Mouse (Mus musculus): ENCODE measurements around the gene Glt8d2. TPM values are rescaled to one million over a fixed set of nuclear protein-coding genes. Genes with fewer than 3 reads are reported as not detected.
A peak's percentile ranks its signal among the peaks of the same experiment; 100 is the strongest.

Glt8d2 gene
- polyA plus RNA-seq, 1 experiment: not detected

- no peak overlapping the region for H3K9ac ChIP-seq (ENCODE audit: low read depth, poor library complexity, severe bottlenecking)
- no peaks in the 10 kb centered on the region for H3K27me3 ChIP-seq (ENCODE audit: control insufficient read depth, insufficient read depth, low read length, poor library complexity, severe bottlenecking)
- H3K9me3 ChIP-seq (replicated peaks; ENCODE audit: control insufficient read depth, insufficient read depth, low read length, poor library complexity, severe bottlenecking): no peaks in the 10 kb centered on the region
- H3K27ac ChIP-seq (ENCODE audit: insufficient read depth, low read length): no peak overlapping the region
- H3K4me3 ChIP-seq (ENCODE audit: low read depth, low read length): no peak overlapping the region
- no peak for TF ChIP-seq CTCF (IDR thresholded peaks at IDR 0.05; ENCODE audit: low read depth, low read length)
- TF ChIP-seq POLR2A (IDR thresholded peaks at IDR 0.05; ENCODE audit: insufficient read depth, low read length): no peak
- TF ChIP-seq EP300 (IDR thresholded peaks at IDR 0.05; ENCODE audit: insufficient read depth, low read depth, low read length): no peak
- H3K36me3 ChIP-seq (ENCODE audit: control insufficient read depth, insufficient read depth, low read length, poor library complexity, severe bottlenecking): peaks cover 5% of the 10 kb centered on the region; the same call in 1 of the 2 replicates
- peaks cover 4% of the 10 kb centered on the region for H3K4me1 ChIP-seq (ENCODE audit: control insufficient read depth, insufficient read depth, low read length)
Measured at GRCm38 (mm10) chr10:82654581-82654980, 35.9 kb downstream of the Glt8d2 start.

DNA sequence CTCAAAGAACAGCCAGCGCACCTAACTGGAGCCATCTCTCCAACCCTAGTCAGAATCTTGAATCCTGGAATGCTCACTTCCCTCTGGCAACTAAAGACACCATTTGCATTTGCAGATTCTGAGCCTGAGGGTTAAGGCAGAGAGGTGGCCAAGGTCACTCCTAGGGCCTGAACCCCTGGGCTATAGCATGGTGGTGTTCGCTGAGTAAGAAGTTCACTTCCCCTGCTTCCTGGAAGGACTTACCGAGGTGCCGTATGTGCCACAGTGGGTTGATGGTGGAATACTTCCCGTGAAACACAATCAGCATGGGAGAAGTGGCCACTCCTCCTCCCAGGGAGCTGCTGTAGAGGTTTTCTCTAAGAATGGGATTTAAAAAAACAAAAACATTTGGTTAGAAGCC is 37.8 kb downstream of the Glt8d2 start:
- H3K4me3 ChIP-seq (ENCODE audit: low read depth, low read length): no peak overlapping the region
- peaks cover 4% of the 10 kb centered on the region for H3K4me1 ChIP-seq (ENCODE audit: control insufficient read depth, insufficient read depth, low read length)
- H3K27me3 ChIP-seq (ENCODE audit: control insufficient read depth, insufficient read depth, low read length, poor library complexity, severe bottlenecking): no peaks in the 10 kb centered on the region
- no peak overlapping the region for H3K9ac ChIP-seq (ENCODE audit: low read depth, poor library complexity, severe bottlenecking)
- TF ChIP-seq EP300 (IDR thresholded peaks at IDR 0.05; ENCODE audit: insufficient read depth, low read depth, low read length): peak; percentile 88
- TF ChIP-seq CTCF (IDR thresholded peaks at IDR 0.05; ENCODE audit: low read depth, low read length): no peak
- peaks cover 6% of the 10 kb centered on the region for H3K36me3 ChIP-seq (ENCODE audit: control insufficient read depth, insufficient read depth, low read length, poor library complexity, severe bottlenecking)
- H3K27ac ChIP-seq (ENCODE audit: insufficient read depth, low read length): peak overlapping the region; percentile 41
- H3K9me3 ChIP-seq (replicated peaks; ENCODE audit: control insufficient read depth, insufficient read depth, low read length, poor library complexity, severe bottlenecking): no peaks in the 10 kb centered on the region

DNA sequence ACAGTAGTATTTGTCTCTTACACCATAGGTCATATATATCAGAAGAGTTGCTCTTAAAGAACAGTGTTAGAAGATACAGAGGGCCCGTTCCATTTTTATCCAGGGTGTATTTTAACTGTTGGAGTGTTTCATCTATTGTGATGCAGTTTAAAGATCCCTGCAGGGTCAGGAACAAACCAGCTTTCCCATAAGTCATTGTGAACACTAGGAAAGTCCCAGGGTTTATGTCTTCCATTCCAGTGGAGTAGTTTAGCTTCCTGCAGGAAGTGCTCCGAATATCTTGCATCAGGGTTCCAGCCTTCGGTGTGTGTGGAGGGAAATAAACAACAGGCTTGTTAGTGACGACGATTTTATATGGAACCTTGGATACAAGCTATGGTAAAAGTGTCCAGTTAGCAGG is 39.2 kb downstream of the Glt8d2 start:
- peaks cover 16% of the 10 kb centered on the region for H3K36me3 ChIP-seq (ENCODE audit: control insufficient read depth, insufficient read depth, low read length, poor library complexity, severe bottlenecking)
- no peak overlapping the region for H3K9ac ChIP-seq (ENCODE audit: low read depth, poor library complexity, severe bottlenecking)
- H3K27ac ChIP-seq (ENCODE audit: insufficient read depth, low read length): no peak overlapping the region
- peaks cover 4% of the 10 kb centered on the region for H3K4me1 ChIP-seq (ENCODE audit: control insufficient read depth, insufficient read depth, low read length)
- no peaks in the 10 kb centered on the region for H3K9me3 ChIP-seq (replicated peaks; ENCODE audit: control insufficient read depth, insufficient read depth, low read length, poor library complexity, severe bottlenecking)
- no peaks in the 10 kb centered on the region for H3K27me3 ChIP-seq (ENCODE audit: control insufficient read depth, insufficient read depth, low read length, poor library complexity, severe bottlenecking)
- TF ChIP-seq EP300 (IDR thresholded peaks at IDR 0.05; ENCODE audit: insufficient read depth, low read depth, low read length) (no peak), CTCF (IDR thresholded peaks at IDR 0.05; ENCODE audit: low read depth, low read length) (no peak), POLR2A (IDR thresholded peaks at IDR 0.05; ENCODE audit: insufficient read depth, low read length) (no peak)
- no peak overlapping the region for H3K4me3 ChIP-seq (ENCODE audit: low read depth, low read length)

GRCm38 (mm10) chr10:82647205-82647811 is 43.1 kb downstream of the Glt8d2 start:
- Histone ChIP-seq H3K27ac (ENCODE audit: insufficient read depth, low read length) (no peak overlapping the region), H3K27me3 (ENCODE audit: control insufficient read depth, insufficient read depth, low read length, poor library complexity, severe bottlenecking) (no peaks in the 10 kb centered on the region), H3K9me3 (replicated peaks; ENCODE audit: control insufficient read depth, insufficient read depth, low read length, poor library complexity, severe bottlenecking) (no peaks in the 10 kb centered on the region), H3K9ac (ENCODE audit: low read depth, poor library complexity, severe bottlenecking) (no peak overlapping the region), H3K36me3 (ENCODE audit: control insufficient read depth, insufficient read depth, low read length, poor library complexity, severe bottlenecking) (peaks cover 40% of the 10 kb centered on the region), H3K4me1 (ENCODE audit: control insufficient read depth, insufficient read depth, low read length) (peaks cover 4% of the 10 kb centered on the region), H3K4me3 (ENCODE audit: low read depth, low read length) (no peak overlapping the region)
- no peak for TF ChIP-seq EP300 (IDR thresholded peaks at IDR 0.05; ENCODE audit: insufficient read depth, low read depth, low read length)
- TF ChIP-seq POLR2A (IDR thresholded peaks at IDR 0.05; ENCODE audit: insufficient read depth, low read length): no peak
- no peak for TF ChIP-seq CTCF (IDR thresholded peaks at IDR 0.05; ENCODE audit: low read depth, low read length)

GRCm38 (mm10) chr10:82646083-82646482 is 44.4 kb downstream of the Glt8d2 start:
- Histone ChIP-seq H3K9me3 (replicated peaks; ENCODE audit: control insufficient read depth, insufficient read depth, low read length, poor library complexity, severe bottlenecking) (no peaks in the 10 kb centered on the region), H3K4me3 (ENCODE audit: low read depth, low read length) (no peak overlapping the region), H3K4me1 (ENCODE audit: control insufficient read depth, insufficient read depth, low read length) (no peaks in the 10 kb centered on the region), H3K27ac (ENCODE audit: insufficient read depth, low read length) (no peak overlapping the region), H3K27me3 (ENCODE audit: control insufficient read depth, insufficient read depth, low read length, poor library complexity, severe bottlenecking) (no peaks in the 10 kb centered on the region), H3K36me3 (ENCODE audit: control insufficient read depth, insufficient read depth, low read length, poor library complexity, severe bottlenecking) (peaks cover 49% of the 10 kb centered on the region), H3K9ac (ENCODE audit: low read depth, poor library complexity, severe bottlenecking) (no peak overlapping the region)
- TF ChIP-seq POLR2A (IDR thresholded peaks at IDR 0.05; ENCODE audit: insufficient read depth, low read length): no peak
- no peak for TF ChIP-seq EP300 (IDR thresholded peaks at IDR 0.05; ENCODE audit: insufficient read depth, low read depth, low read length)
- TF ChIP-seq CTCF (IDR thresholded peaks at IDR 0.05; ENCODE audit: low read depth, low read length): no peak

DNA sequence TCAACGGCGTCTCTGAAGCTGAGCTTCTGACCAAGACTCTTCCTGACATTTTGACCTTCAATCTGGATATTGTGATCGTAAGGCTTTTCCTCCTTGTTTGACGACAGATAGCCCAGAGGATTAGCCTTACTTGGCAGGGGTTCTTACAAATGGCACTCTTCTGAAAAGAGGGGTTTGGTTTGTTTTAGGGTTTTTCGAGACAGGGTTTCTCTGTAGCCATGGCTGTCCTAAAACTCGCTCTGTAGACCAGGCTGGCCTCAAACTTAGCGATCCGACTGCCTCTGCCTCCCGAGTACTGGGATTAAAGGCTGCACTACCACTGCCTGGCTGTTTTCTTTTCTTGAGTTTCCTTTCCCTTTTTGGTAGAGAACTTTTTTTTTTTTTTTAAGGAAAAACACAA is 49.0 kb downstream of the Glt8d2 start:
- peaks cover 57% of the 10 kb centered on the region for H3K36me3 ChIP-seq (ENCODE audit: control insufficient read depth, insufficient read depth, low read length, poor library complexity, severe bottlenecking)
- no peaks in the 10 kb centered on the region for H3K4me1 ChIP-seq (ENCODE audit: control insufficient read depth, insufficient read depth, low read length)

More for the DNA sequence above, 49.0 kb downstream of the Glt8d2 start:
- no peaks in the 10 kb centered on the region for H3K9me3 ChIP-seq (replicated peaks; ENCODE audit: control insufficient read depth, insufficient read depth, low read length, poor library complexity, severe bottlenecking)
- TF ChIP-seq CTCF (IDR thresholded peaks at IDR 0.05; ENCODE audit: low read depth, low read length) (no peak), EP300 (IDR thresholded peaks at IDR 0.05; ENCODE audit: insufficient read depth, low read depth, low read length) (no peak), POLR2A (IDR thresholded peaks at IDR 0.05; ENCODE audit: insufficient read depth, low read length) (no peak)
- no peak overlapping the region for H3K9ac ChIP-seq (ENCODE audit: low read depth, poor library complexity, severe bottlenecking)
- H3K27me3 ChIP-seq (ENCODE audit: control insufficient read depth, insufficient read depth, low read length, poor library complexity, severe bottlenecking): no peaks in the 10 kb centered on the region
- H3K4me3 ChIP-seq (ENCODE audit: low read depth, low read length): no peak overlapping the region
- H3K27ac ChIP-seq (ENCODE audit: insufficient read depth, low read length): no peak overlapping the region
